Mouse (Mus musculus): ENCODE results near the gene Serpina9. TPM values are rescaled to one million over a fixed set of nuclear protein-coding genes. Genes with fewer than 3 reads are reported as not detected.

The Serpina9 gene
- 0.22 TPM for polyA plus RNA-seq (2017; shearing (Covaris generic))

DNA sequence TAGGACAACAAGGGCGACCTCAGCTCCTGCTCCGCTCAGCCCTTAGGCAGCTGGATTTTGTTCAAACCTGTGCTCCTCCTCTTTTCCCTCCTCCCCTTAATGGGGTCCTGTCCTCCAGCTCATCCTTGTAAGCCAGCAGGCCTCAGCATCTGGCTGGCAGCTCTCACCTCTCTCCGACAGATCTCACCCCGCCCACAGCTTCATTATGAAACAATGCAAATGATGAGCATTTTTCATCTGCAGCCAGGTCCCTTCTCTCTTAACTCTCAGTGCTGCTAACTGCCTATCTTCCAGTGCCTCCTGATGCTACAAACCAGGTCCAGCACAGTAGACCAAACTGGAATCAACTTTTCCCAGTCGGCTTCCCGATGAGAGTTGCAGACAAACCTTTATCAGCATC is at the start of gene Serpina9:
Gene Serpina9 (minus strand): TSS at position 136 of the 400 bp plus-strand sequence.

DNA sequence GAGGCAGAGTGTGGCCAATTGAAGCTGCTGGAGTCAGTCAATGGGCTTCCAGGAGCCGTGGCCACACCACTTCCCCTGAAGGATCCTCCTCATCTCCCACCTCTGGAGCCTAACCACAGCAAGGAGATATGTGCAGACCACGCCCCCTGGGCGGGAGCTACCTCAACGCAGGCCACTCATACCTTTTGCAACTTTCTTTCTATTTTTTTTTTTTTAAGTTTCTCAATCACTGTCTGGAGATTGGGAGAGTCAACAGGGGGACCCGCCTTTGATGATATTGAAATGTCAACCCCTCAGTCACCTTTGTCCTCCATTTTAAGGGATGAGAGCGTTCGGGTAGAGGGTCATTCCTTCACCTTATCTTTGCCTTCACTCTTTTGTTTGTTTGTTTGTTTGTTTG is 30.8 kb upstream of the Serpina9 start, which contains the start of gene Serpina12:
Gene Serpina12 (minus strand): TSS at position 101 of the 400 bp plus-strand sequence.

DNA sequence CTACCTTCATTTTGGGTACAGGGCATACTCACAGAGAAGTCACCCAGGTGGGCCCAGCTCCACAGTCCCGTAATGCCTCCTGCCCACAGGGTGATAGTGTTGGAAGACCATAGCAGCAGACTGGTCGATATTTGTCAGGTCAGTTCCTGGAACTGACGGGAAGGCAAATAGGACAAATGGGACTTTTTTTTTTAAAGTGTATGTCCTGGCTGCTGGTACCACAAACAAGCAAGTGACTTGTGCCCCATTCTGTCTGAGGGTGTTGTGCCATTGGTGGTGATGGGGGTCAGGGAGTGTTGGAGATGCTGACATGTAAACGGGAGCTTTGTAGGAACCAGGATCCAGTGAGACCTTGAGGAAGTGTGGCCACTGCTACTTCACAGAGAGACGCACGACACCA is 23.7 kb downstream of the Serpina9 start, which contains the start of gene Serpina11:
Gene Serpina11 (minus strand): TSS at position 101 of the 400 bp plus-strand sequence.

DNA sequence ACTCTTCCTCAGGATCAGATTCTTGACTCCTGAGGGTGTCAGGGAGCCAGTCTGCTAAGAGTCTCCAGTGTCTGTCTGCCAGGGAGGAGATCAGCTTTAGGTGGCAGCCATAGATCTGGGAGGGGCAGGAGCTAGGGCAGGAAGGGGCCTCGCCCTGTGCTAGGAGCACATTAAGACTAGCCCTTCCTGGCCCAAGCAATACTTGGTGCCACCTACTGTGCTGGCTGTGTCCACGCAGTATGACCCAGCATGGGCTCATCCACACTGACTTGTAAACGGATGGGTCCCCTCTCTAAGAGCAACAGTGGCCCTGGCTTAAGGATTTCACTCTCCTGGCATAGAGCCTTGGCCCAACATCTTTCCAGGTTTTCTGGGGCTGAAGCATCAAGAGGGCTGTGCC is 54.8 kb downstream of the Serpina9 start, which contains the start of gene Serpina1e:
Gene Serpina1e (minus strand): TSS at position 178 of the 400 bp plus-strand sequence.

Other genes with a start within 250 kb of the Serpina9 start
- gene Serpina1d, start 240.2 kb downstream of the Serpina9 start, polyA plus RNA-seq (2017; shearing (Covaris generic)): not detected
- gene Serpina1b, start 183.4 kb downstream of the Serpina9 start, polyA plus RNA-seq (2017; shearing (Covaris generic)): not detected
- gene Serpina1a, start 150.2 kb downstream of the Serpina9 start, polyA plus RNA-seq (2017; shearing (Covaris generic)): not detected
- gene Serpina1c, start 108.9 kb downstream of the Serpina9 start, polyA plus RNA-seq (2017; shearing (Covaris generic)): not detected
- gene Serpina1e, start 54.8 kb downstream of the Serpina9 start, polyA plus RNA-seq (2017; shearing (Covaris generic)): not detected
- gene Serpina11, start 23.8 kb downstream of the Serpina9 start, polyA plus RNA-seq (2017; shearing (Covaris generic)): not detected
- not detected for gene Serpina12, start 30.7 kb upstream of the Serpina9 start, polyA plus RNA-seq (2017; shearing (Covaris generic))
- gene Serpina5, start 87.4 kb upstream of the Serpina9 start, polyA plus RNA-seq (2017; shearing (Covaris generic)): not detected
- gene Serpina3a, start 99.0 kb upstream of the Serpina9 start, polyA plus RNA-seq (2017; shearing (Covaris generic)): not detected
- not detected for gene Serpina3b, start 114.2 kb upstream of the Serpina9 start, polyA plus RNA-seq (2017; shearing (Covaris generic))
- not detected for gene Serpina3c, start 140.1 kb upstream of the Serpina9 start, polyA plus RNA-seq (2017; shearing (Covaris generic))
- 7.6 TPM for gene Serpina3f, start 200.8 kb upstream of the Serpina9 start, polyA plus RNA-seq (2017; shearing (Covaris generic))
- gene Serpina3g, start 222.5 kb upstream of the Serpina9 start, polyA plus RNA-seq (2017; shearing (Covaris generic)): 47.4 TPM
- not detected for gene Serpina3i, start 249.4 kb upstream of the Serpina9 start, polyA plus RNA-seq (2017; shearing (Covaris generic))